Mouse (Mus musculus): Measurements from ENCODE around the gene Trim14. TPM values are rescaled to one million over a fixed set of nuclear protein-coding genes. Genes with fewer than 3 reads are reported as not detected.

The Trim14 gene
- total RNA-seq, 1 experiment, result 0.58 TPM

DNA sequence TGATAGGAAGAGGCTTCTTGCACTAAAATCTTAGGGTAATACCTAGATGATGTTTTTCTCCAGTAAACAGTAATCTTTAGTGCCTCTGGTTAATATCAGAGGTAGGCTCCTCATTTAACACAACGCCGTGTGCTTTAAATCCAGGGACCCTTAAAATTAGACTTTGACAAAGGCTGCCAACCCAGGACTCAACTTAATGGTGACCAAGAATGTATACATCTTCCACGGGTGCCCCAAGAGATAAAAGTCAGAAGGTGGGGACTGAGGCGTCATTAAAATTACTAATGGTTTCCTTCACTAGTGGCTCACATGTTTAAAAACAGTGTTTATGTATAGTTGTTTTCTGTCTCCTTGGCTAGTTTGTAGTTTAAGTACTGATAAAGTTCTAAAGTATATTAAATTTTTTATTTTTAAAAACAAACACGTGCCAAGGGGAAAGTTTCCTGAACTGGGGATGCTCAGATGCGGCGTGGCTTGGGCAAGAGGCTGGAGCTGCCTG, 85.9 kb downstream of the Trim14 start:
- peaks cover 4% of the 10 kb centered on the region; the same call in 1 of the 2 replicates for H3K36me3 ChIP-seq (ENCODE audit: control insufficient read depth, insufficient read depth, low read length, poor library complexity, severe bottlenecking)
- peak overlapping the region; percentile 64 to 95 for H3K4me3 ChIP-seq (ENCODE audit: insufficient read depth in 1 of 2, low read depth in 1 of 2, low read length in 2 of 2, poor library complexity in 1 of 2, severe bottlenecking in 1 of 2)
- TF ChIP-seq ZNF384 (IDR thresholded peaks at IDR 0.05; ENCODE audit: low read depth, low read length) (no peak), HCFC1 (IDR thresholded peaks at IDR 0.05; ENCODE audit: borderline replicate concordance, insufficient read depth, low read length) (no peak), ZC3H11A (IDR thresholded peaks at IDR 0.05; ENCODE audit: borderline replicate concordance, low read depth, low read length) (no peak), CHD2 (IDR thresholded peaks at IDR 0.05; ENCODE audit: low read depth, low read length) (no peak), MAFK (IDR thresholded peaks at IDR 0.05; ENCODE audit: insufficient read depth, low read depth, low read length) (no peak)
- peak overlapping the region; percentile 98 for H3K9ac ChIP-seq (ENCODE audit: insufficient read depth, low read depth, low read length, poor library complexity, severe bottlenecking)
- no peak for DNase-seq (ENCODE audit: low read depth, low spot score)
- in situ Hi-C loops (cut with MboI; ENCODE audit: low sequenced_read_pairs in 2 of 2, unreplicated experiment in 2 of 2), result no loop called here
- peaks cover 6 to 12% of the 10 kb centered on the region in 2 experiments; a peak in 3 of 4 replicates for H3K4me1 ChIP-seq (ENCODE audit: control insufficient read depth in 2 of 2, insufficient read depth in 2 of 2, low read length in 2 of 2, poor library complexity in 1 of 2)
- peak overlapping the region; percentile 96 for H3K27ac ChIP-seq (ENCODE audit: insufficient read depth, low read depth, low read length, poor library complexity, severe bottlenecking)
- H3K9me3 ChIP-seq (ENCODE audit: control insufficient read depth, insufficient read depth, low read depth, low read length), result no peaks in the 10 kb centered on the region

DNA sequence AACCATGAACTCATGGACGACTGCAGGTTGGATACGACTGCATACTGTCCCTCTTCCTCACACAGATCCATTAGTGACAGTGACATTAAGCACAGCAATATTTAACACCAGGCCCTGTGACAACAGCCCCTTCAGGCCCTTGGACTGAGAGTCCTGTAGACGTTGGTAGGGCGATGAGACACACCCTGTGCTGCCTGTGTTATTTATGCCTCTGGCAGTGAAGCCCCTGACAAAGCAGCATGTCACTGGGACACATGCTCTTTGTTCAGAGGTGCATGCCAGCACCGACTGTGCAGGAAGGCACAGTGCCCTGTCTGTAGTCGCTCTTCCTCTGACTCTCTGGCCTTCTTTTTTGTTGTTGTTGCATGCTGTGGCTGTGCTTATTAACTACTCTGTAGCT, 87.1 kb downstream of the Trim14 start:
- Histone ChIP-seq H3K27ac (ENCODE audit: insufficient read depth, low read depth, low read length, poor library complexity, severe bottlenecking) (no peak overlapping the region), H3K4me3 (ENCODE audit: insufficient read depth in 1 of 2, low read depth in 1 of 2, low read length in 2 of 2, poor library complexity in 1 of 2, severe bottlenecking in 1 of 2) (no peak overlapping the region), H3K4me1 (ENCODE audit: control insufficient read depth in 2 of 2, insufficient read depth in 2 of 2, low read length in 2 of 2, poor library complexity in 1 of 2) (peaks cover 2 to 6% of the 10 kb centered on the region in 2 experiments; a peak in 3 of 4 replicates), H3K9ac (ENCODE audit: insufficient read depth, low read depth, low read length, poor library complexity, severe bottlenecking) (no peak overlapping the region), H3K9me3 (ENCODE audit: control insufficient read depth, insufficient read depth, low read depth, low read length) (no peaks in the 10 kb centered on the region), H3K36me3 (ENCODE audit: control insufficient read depth, insufficient read depth, low read length, poor library complexity, severe bottlenecking) (peaks cover 2% of the 10 kb centered on the region; the same call in 1 of the 2 replicates)
- in situ Hi-C loops (cut with MboI; ENCODE audit: low sequenced_read_pairs in 2 of 2, unreplicated experiment in 2 of 2), result no loop called here
- TF ChIP-seq HCFC1 (IDR thresholded peaks at IDR 0.05; ENCODE audit: borderline replicate concordance, insufficient read depth, low read length), result no peak
- no peak for TF ChIP-seq MAFK (IDR thresholded peaks at IDR 0.05; ENCODE audit: insufficient read depth, low read depth, low read length)
- no peak for TF ChIP-seq ZC3H11A (IDR thresholded peaks at IDR 0.05; ENCODE audit: borderline replicate concordance, low read depth, low read length)
- no peak for TF ChIP-seq CHD2 (IDR thresholded peaks at IDR 0.05; ENCODE audit: low read depth, low read length)
- no peak for TF ChIP-seq ZNF384 (IDR thresholded peaks at IDR 0.05; ENCODE audit: low read depth, low read length)
- DNase-seq (ENCODE audit: low read depth, low spot score), result no peak

DNA sequence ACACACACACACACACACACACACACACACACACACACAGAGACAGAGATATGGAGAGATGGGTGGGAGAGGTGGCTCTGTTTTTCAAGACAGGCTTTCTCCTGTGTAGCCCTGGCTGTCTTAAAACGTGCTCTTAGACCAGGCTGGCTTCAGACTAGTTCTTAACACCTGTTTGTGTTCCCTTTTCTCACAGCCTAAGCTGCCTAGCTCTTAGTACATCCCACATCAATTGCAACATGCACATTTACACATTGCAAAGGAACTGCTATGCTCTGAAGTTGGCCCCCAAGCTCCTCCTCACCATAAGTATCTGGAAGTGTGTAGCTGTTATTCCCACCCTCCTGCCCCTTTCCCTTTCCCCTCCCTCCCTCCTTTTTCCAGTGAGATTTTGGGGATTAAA, 88.5 kb downstream of the Trim14 start:
- no peak for TF ChIP-seq CHD2 (IDR thresholded peaks at IDR 0.05; ENCODE audit: low read depth, low read length)
- no peak for TF ChIP-seq HCFC1 (IDR thresholded peaks at IDR 0.05; ENCODE audit: borderline replicate concordance, insufficient read depth, low read length)
- no peak for TF ChIP-seq ZC3H11A (IDR thresholded peaks at IDR 0.05; ENCODE audit: borderline replicate concordance, low read depth, low read length)
- TF ChIP-seq ZNF384 (IDR thresholded peaks at IDR 0.05; ENCODE audit: low read depth, low read length), result no peak
- TF ChIP-seq MAFK (IDR thresholded peaks at IDR 0.05; ENCODE audit: insufficient read depth, low read depth, low read length), result no peak
- H3K9me3 ChIP-seq (ENCODE audit: control insufficient read depth, insufficient read depth, low read depth, low read length), result no peaks in the 10 kb centered on the region
- no peaks in the 10 kb centered on the region for H3K36me3 ChIP-seq (ENCODE audit: control insufficient read depth, insufficient read depth, low read length, poor library complexity, severe bottlenecking)
- H3K4me1 ChIP-seq (ENCODE audit: control insufficient read depth in 2 of 2, insufficient read depth in 2 of 2, low read length in 2 of 2, poor library complexity in 1 of 2), result peaks cover 2 to 6% of the 10 kb centered on the region in 2 experiments; a peak in 3 of 4 replicates
- no peak for DNase-seq (ENCODE audit: low read depth, low spot score)
- in situ Hi-C loops (cut with MboI; ENCODE audit: low sequenced_read_pairs in 2 of 2, unreplicated experiment in 2 of 2), result no loop called here
- no peak overlapping the region for H3K4me3 ChIP-seq (ENCODE audit: insufficient read depth in 1 of 2, low read depth in 1 of 2, low read length in 2 of 2, poor library complexity in 1 of 2, severe bottlenecking in 1 of 2)
- no peak overlapping the region for H3K9ac ChIP-seq (ENCODE audit: insufficient read depth, low read depth, low read length, poor library complexity, severe bottlenecking)
- no peak overlapping the region for H3K27ac ChIP-seq (ENCODE audit: insufficient read depth, low read depth, low read length, poor library complexity, severe bottlenecking)

DNA sequence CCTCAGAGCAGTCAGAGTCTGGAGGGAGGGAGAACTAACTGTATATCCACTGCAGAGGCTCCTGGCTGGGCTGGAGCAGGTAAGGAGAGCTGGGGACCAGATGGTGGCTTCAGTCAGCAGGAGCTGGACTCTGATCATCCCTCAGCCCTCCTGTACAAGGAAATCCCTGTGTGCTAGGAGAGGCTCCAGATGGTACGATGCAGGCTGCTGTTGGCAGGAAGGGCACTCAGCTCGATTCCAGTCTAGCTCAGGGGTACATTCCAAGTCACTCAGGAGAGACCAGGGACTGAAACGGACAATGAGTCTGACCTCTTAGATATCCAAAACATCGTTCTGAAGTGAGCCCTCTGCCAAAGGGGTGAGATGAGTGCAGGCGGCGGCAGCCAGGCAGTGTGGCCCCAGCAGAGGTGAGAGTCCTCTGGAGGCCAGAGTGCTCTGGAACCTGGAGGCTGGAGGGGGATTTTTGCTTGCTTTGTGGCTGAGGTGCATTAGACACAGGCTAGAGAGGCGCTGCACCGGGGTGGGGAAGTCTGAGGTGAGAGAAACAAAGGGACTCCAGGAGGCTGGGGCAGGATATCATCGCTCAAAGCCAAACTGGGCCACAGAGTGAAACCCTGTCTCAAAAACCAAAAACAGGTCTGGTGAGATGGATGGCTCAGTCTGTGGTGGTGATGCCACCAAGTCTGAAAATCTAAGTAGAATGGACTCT, 90.5 kb downstream of the Trim14 start:
- no peak overlapping the region for H3K27ac ChIP-seq (ENCODE audit: insufficient read depth, low read depth, low read length, poor library complexity, severe bottlenecking)

More for the DNA sequence above, 90.5 kb downstream of the Trim14 start:
- Histone ChIP-seq H3K4me3 (ENCODE audit: insufficient read depth in 1 of 2, low read depth in 1 of 2, low read length in 2 of 2, poor library complexity in 1 of 2, severe bottlenecking in 1 of 2) (peak overlapping the region; percentile 45 to 58), H3K36me3 (ENCODE audit: control insufficient read depth, insufficient read depth, low read length, poor library complexity, severe bottlenecking) (no peaks in the 10 kb centered on the region), H3K9ac (ENCODE audit: insufficient read depth, low read depth, low read length, poor library complexity, severe bottlenecking) (peak overlapping the region; percentile 60), H3K9me3 (ENCODE audit: control insufficient read depth, insufficient read depth, low read depth, low read length) (no peaks in the 10 kb centered on the region), H3K4me1 (ENCODE audit: control insufficient read depth in 2 of 2, insufficient read depth in 2 of 2, low read length in 2 of 2, poor library complexity in 1 of 2) (peaks cover 2 to 6% of the 10 kb centered on the region in 2 experiments; a peak in 3 of 4 replicates)
- in situ Hi-C loops (cut with MboI; ENCODE audit: low sequenced_read_pairs in 2 of 2, unreplicated experiment in 2 of 2), result no loop called here
- DNase-seq (ENCODE audit: low read depth, low spot score), result no peak
- TF ChIP-seq ZNF384 (IDR thresholded peaks at IDR 0.05; ENCODE audit: low read depth, low read length) (no peak), ZC3H11A (IDR thresholded peaks at IDR 0.05; ENCODE audit: borderline replicate concordance, low read depth, low read length) (no peak), CHD2 (IDR thresholded peaks at IDR 0.05; ENCODE audit: low read depth, low read length) (no peak), MAFK (IDR thresholded peaks at IDR 0.05; ENCODE audit: insufficient read depth, low read depth, low read length) (no peak), HCFC1 (IDR thresholded peaks at IDR 0.05; ENCODE audit: borderline replicate concordance, insufficient read depth, low read length) (no peak)

Other genes with a start within 250 kb of the Trim14 start
- gene Foxe1, start 192.5 kb downstream of the Trim14 start, total RNA-seq (2012; rRNA removed), result 0.21 and 0.22 TPM in 2 replicates
- 18.8 and 21.0 TPM in 2 replicates for gene Trmo, start 146.7 kb downstream of the Trim14 start, total RNA-seq (2012; rRNA removed)
- gene Hemgn, start 122.6 kb downstream of the Trim14 start, total RNA-seq (2012; rRNA removed), result not detected in 2 replicates
- 43.5 and 49.5 TPM in 2 replicates for gene Anp32b, start 85.2 kb downstream of the Trim14 start, total RNA-seq (2012; rRNA removed)
- 56.4 and 75.4 TPM in 2 replicates for gene Nans, start 46.9 kb downstream of the Trim14 start, total RNA-seq (2012; rRNA removed)
- 1.6 and 2.5 TPM in 2 replicates for gene Coro2a, start 66.1 kb upstream of the Trim14 start, total RNA-seq (2012; rRNA removed)
- gene Tbc1d2, start 114.1 kb upstream of the Trim14 start, total RNA-seq (2012; rRNA removed), result 6.6 and 7.0 TPM in 2 replicates